Mouse (Mus musculus): ENCODE results near the gene Prkar2b. TPM values are rescaled to one million over a fixed set of nuclear protein-coding genes. Genes with fewer than 3 reads are reported as not detected.

The Prkar2b gene
- total RNA-seq, 2 experiments from 2014 or later, result 5.3 to 6.2 TPM

DNA sequence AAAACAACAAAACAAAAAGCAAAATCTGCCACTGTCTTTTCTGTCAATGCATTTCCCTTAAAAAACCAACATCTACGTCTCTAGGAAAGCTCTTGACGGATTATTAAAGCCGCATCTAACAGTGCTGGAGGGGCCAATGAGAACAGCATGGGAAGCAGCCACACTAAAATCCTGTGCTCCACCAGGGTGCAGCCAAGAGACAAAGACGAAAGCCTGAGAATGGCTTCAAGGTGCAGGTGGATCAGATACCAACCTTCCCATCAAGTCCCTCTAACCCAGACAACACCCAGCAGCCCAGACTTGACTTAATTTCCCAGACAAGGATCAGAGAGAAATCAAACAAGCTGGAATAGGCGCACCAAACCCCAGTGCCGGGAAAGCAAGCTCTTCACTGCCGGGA lies 84.6 kb downstream of the Prkar2b start:
- intact Hi-C loops (cut with DNase I), result loop anchor here (10.0 kb wide), 1 partner anchor 398 kb away; the partner anchor contains the start of gene Ccdc71l
- no peak for DNase-seq (ENCODE audit: low spot score)

DNA sequence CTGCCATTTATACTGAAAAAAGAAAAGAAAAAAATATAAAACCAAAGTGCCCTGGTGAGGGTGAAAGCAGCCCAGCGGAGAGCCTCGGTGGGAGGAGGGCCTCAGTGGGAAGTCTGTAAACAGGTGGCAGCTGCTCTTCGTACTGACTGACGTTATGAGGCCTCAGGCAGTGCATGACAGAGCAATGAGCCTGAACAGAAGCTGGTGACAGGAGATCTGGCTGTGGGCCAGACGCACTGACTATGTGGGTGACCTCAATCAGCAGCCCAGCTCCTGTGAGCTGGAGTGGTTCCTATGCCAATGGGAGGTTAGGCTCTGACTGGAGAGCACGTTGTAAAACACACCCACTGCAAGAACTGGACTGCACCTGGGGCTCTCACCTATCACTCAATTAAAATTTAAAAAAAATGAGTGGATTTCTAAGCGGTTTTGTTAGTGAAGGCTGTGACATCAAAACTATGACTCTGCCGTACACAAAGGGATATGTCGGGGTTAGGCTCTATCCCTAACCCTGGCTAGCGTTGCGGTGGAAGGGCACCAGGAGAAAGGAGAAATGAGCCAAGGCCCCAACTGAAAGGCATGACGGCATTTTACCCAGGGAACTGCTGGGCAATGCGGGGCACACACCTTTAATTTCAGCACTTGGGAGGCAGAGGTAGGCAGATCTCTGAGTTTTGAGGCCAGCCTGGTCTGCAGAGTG lies 87.5 kb downstream of the Prkar2b start:
- intact Hi-C loops (cut with DNase I), result loop anchor here (10.0 kb wide), 1 partner anchor 401 kb away; the partner anchor contains the start of gene Ccdc71l
- peak; percentile 46 for DNase-seq (ENCODE audit: low spot score)

DNA sequence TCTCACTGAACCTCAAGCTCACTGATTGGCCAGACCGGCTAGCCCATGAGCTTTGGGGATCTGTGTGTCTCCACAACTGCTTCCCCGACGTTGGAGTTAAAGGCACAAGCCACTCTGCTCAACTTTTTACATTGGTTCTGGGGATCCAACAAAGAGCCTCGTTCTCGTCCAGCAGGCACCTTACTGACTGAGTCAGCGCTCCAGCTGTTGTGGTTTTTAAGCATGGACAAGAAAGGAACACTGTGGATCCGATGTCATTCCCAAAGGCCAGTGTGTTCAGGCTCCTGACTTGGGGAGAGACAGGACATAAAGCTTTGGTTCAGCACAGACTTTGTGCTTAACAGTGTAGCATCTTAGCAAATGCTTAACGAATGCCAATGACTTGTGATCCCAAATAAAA lies 89.5 kb downstream of the Prkar2b start:
- no peak for DNase-seq (ENCODE audit: low spot score)
- intact Hi-C loops (cut with DNase I), result loop anchor here (10.0 kb wide), 1 partner anchor 403 kb away; the partner anchor contains the start of gene Ccdc71l

DNA sequence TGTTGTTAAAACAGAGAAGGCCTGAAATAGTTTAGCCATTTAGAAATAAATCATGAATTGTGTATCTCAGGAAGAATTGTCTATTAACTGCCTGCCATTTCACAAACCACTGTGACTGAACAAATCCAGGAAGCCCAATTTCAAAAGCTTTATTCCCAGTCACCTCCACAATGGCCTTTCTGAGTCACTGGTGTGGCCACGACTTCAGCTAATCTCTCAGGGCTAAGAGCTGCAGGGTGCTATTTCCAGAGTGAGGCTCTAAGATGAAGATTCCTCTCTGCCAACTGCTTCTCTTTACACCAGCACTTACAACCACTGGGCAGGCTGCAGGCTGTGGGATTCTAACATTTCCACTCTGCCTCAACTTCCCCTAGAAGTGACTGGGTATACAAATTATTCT lies 92.0 kb downstream of the Prkar2b start:
- intact Hi-C loops (cut with DNase I), result no loop called here
- DNase-seq (ENCODE audit: low spot score), result no peak

DNA sequence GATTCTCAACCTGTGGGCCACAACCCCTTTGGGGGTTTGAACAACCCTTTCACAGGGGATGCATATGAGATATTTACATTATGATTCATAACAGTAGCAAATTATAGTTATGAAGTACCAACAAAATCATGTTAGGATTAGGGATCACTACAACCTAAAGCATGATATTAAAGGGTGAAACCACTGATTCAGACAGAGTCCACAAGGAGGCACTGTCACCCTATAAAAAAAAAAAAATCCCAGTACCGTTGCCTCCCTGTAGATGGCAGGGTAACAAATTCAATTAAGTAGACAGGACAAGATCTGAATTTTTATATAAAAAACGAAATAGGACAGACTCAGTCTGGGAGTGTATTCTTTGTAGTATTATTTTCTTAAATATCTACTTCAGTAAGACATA lies 93.6 kb downstream of the Prkar2b start:
- intact Hi-C loops (cut with DNase I), result loop anchor here (1.0 kb wide), 1 partner anchor 279 kb away; no protein-coding TSS in a partner anchor

DNA sequence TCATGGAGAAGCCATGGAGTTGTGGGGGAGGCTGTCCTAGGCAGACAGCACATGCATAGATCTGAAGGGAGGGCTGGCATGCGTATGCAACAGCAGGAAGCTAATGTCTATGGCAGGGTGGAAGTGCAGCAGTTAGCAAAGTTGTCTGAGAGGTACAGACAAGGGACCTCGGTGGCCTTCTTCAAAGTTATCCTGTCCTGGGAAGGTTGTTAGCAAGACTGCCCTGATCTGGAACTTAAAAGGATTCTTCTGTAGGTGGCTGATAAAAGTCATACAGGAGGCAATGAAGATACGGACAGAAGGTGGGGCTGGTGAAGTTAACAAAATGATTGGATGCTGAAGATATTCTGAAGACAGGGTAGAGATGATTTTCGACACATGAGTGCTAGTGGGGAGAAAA lies 94.7 kb downstream of the Prkar2b start:
- no peak for DNase-seq (ENCODE audit: low spot score)

More for the DNA sequence above, 93.6 kb downstream of the Prkar2b start:
- DNase-seq (ENCODE audit: low spot score), result no peak

DNA sequence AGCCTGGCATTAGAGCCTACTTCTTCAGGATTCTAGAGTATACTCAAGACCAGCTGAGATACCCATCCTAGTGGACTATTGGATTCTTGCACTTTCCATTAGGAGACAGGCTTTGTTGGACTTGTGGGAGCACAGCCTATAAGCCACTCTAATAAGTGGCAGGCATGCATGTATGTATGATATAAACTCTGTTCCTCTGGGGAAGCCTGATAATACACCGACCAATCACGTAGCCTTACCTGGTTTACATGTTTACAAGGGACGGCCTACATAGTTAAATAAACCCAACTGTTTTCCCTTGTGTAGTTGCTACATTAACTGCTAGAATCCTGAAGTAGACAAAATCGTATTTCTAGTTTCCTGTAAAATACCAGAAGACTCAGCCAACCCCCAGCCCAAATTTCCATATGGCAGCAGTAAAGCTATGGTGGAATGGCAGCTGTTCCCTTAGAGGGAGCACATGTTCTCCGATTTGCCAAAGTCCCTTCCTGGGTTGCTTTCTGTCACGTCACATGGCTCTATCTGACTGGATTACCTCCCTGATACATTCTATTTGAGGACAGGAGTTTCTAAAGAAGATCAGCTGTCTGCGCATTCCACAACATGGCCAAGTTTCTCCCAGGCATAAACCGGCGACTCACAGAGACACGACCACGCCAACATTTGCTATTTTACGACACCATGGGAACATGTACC lies 95.4 kb downstream of the Prkar2b start:
- intact Hi-C loops (cut with DNase I), result no loop called here
- no peak for DNase-seq (ENCODE audit: low spot score)

More for the DNA sequence above, 94.7 kb downstream of the Prkar2b start:
- intact Hi-C loops (cut with DNase I), result no loop called here

DNA sequence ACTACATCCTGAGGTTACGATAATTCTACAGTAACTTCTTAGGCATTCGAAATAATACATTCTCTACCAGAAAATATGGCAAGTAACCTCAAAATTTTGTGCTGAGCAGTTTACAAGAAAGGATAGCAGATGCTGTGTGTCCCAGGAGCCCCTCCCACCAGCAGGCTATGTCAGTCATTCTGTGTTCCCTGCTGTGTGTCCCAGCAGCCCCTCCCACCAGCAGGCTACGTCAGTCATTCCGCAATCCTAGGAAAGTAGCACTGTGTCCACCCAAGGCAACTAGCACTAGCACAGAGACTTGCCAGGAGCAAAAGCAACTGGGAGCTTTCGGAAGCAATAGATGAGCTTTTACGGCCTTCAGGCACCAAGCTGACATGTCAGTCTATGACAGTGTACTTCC lies 97.0 kb downstream of the Prkar2b start:
- DNase-seq (ENCODE audit: low spot score), result no peak
- intact Hi-C loops (cut with DNase I), result no loop called here

DNA sequence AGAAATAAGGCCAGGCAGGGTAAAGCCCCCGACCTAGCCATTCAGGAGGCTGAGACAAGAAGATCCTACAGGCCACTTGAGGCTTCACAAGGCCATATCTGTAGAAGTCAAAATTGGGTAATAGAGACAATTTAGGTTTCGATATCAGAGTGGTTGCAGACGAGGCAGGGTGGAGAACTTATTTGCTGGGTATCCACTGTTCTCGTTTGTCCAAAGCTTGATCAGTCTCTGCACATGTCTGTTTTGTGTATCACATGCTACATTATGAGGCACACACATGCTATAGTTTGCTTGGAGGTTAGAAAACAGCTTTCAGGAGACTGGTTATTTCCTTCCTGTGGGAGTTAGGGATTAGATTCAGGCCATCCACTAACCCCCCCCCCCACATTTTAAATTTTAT lies 105.3 kb downstream of the Prkar2b start:
- no peak for DNase-seq (ENCODE audit: low spot score)
- intact Hi-C loops (cut with DNase I), result no loop called here

DNA sequence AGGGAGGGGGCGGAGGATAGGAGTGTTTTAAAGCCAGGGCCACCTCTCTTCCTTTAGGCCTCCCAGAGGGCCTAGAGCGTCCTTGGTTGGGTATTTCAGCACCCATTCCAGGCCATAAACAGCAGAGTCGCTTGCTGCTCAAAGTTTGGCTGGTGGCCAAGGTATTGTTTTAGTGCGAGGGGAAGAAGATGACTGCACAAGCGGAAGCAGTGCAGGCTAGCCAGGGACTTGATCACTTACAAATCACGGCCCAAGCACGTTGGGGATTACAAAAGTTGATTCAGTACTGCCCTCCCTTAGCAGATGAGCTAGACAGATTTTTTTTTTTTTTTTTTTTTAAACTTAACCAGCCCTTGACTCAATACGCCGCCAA lies 110.5 kb downstream of the Prkar2b start:
- no peak for DNase-seq (ENCODE audit: low spot score)
- intact Hi-C loops (cut with DNase I), result no loop called here

DNA sequence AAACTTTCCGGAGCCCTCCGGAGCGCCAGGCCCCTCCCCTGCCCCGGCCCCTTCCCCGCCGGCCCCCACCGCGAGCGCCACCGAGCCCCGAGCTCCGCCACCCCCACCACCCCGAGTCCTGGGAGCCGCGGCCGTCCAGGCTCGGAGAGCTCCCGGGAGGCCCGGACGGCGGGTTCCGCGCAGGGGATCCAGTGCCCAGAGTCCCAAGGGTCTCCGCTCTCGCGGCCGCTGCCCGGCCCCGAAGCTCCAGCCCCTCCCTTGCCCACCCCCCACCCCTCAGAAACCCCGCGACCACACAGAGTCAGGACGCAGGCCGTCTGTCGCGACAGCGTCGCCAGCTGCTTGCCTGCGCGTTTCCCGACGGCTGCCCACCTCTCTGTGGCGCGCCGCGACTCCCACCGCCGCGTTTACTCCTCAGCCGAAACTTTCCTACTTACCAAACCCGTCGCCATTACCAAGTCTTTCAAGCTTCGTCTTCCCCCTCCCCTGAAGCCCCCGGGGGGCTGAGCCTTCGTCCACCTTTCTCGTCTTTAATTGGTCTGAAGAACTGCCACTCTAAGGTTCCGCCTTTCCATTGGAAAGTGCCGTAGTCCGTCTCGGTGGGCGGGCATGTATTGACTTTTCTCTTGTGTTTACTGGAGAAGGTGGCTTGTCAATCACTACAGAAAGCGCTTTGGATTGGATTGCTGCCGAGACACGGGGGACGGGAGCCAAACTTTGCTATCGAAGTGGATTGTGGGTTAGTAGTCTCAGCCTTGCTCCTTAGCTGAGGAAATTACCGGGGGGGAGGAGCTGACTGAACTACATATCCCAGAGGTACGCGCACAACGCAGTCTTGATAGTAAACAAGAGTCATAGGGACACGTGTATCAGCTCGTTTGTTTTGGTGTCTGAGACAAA lies 111.1 kb downstream of the Prkar2b start, which contains the start of gene Hbp1:
Gene Hbp1, minus strand, starts transcription at position 777 of the 900 bp plus-strand sequence.
- intact Hi-C loops (cut with DNase I), result no loop called here
- DNase-seq (ENCODE audit: low spot score), result peak; percentile 99

DNA sequence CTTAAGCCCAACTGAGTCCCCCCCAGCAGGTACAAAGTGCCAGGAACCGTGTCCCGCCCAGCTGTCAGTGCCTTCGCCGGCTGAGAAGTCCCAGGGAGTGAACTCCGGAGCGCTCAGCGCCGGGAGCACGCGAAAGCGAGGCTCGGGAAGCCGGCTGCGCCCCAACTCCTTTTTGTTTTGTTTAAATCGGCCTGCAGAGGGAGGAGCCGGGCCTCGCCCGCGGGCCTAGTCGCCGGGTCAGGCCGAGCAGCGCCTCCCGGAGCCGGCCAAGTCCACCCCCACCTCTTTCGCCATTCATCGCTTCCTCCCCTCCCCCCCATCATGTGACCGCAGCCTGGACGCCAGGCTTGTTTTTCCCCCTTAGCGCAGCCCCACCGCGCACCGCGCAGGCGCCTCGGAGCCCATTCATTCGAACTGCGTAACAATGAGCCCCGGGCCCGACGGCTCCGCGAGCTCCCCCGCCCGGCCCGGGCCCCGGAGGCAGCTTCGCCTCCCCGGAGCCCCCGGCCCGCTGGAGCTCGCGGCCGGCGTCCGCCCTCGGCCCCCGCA lies 111.8 kb downstream of the Prkar2b start:
- intact Hi-C loops (cut with DNase I), result no loop called here
- DNase-seq (ENCODE audit: low spot score), result peak; percentile 83

DNA sequence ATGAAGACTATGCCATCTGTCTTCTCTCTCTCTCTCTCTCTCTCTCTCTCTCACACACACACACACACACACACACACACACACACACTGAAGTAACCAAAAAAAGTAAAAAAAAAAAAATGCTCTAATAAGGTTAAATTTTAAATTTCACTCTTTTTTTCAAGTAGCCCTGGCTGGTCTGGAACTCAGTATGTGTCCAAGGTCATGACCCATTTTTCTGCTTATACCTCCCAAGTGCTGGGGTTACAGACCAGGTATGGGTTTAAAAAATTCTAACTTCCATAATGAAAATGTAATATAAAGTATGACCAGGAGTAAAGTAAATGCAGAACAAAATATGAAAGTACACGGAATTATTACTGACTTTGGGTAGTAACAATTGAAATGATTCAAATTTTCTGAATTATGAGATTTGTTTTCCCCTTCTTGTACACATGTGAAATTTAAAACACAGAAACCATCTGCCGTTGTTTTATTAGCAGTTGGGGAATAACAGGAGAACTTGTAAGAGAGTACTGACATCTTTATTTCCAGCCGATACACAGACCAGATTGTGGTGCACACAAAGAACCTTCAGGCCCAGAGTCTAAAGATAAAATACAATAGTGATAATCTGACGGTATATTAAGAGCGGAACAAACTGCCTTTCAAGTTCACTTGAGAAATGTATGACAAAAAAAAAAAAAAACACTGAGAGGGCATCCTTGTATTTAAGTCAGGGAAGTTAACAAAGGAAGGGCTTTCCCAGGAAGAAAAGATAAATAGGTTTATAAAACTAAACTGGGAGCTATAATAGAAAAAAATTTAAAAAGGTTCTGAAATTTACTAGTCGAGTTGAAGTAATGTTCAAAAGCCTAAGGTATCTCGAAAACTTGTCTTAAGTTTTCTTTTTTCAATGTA lies 112.7 kb downstream of the Prkar2b start:
- intact Hi-C loops (cut with DNase I), result no loop called here
- no peak for DNase-seq (ENCODE audit: low spot score)

DNA sequence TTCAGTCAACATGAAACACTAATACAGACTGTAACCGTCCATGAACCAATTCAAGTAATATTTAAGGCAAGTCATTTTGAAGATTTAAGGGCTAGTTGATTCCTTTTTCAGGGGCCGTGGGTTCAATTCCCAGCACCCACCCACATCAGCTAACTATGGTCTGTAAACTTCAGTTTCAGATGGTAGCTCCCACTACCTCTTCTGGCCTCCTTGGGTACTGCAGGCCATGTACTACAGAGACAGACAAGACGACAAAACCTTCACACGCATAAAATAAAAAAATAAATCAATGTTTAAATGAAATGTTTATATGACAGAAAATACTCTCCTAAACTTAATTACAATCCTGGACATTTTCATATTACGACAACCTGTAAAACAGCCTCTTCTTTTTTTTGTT lies 113.6 kb downstream of the Prkar2b start:
- DNase-seq (ENCODE audit: low spot score), result no peak
- intact Hi-C loops (cut with DNase I), result no loop called here

DNA sequence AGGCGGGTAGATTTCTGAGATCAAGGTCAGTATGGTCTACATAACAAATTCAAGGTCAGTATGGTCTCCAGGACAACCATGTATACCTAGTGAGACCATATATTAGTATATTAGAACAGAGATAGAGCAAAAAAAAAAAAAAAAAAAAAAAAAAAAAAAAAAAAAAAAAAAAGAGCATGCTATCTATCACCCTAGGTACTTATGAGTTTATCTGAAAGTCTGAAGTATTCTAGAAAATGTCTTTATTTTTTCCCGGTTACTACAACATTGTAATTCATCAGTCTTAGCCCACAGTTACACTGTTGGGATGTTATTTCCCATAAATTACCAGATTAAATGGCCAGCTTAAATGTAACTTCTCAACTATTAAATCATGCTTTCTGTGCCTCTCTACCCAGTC lies 116.7 kb downstream of the Prkar2b start:
- no peak for DNase-seq (ENCODE audit: low spot score)
- intact Hi-C loops (cut with DNase I), result no loop called here

DNA sequence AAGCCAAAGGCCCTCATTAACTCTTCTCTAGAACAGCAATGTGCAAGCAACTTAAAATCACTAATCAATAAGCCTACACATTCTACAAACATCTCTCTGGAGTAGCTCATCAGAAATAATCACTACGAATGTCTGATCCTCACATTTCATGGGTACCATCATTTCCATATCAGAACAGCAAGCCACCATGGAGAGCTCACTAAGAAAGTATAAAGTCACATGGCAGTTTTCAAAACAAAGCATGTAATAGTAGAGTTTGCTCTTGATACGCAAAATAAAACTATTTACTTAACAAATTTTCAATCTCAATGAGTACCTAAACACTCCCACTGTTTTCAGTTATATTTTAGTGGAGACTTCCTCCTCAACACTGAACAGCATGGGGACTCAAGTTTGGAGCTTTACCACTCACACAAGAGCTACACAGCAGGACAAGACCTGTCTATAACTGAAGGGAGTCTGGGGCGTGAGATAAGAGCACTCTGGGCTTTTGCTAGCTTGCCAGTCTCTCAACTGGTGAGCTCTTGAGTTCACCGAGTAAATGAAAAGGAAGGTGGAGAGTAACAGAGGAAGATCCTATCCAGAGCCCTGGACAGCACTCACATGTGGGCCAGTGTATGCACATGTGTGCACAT lies 118.0 kb downstream of the Prkar2b start:
- intact Hi-C loops (cut with DNase I), result no loop called here
- no peak for DNase-seq (ENCODE audit: low spot score)

DNA sequence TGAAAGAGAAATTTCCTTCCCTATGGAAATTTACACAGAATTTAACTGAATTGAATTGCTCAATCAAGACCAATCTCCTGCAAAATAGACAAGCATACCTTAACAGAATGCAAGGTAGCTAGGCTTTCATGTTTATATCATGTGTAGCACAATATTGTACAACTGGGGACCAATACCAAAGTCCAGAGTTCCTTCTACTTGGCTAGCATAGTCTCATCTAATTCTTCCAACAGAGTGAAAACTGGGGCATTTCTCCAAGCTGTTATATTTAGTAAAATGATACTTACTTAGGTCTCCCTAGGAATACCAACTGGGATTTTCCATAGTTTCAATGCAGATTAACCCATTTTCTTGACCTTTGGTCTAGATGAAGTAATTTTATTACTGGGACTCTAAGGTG lies 122.1 kb downstream of the Prkar2b start:
- intact Hi-C loops (cut with DNase I), result no loop called here
- no peak for DNase-seq (ENCODE audit: low spot score)

DNA sequence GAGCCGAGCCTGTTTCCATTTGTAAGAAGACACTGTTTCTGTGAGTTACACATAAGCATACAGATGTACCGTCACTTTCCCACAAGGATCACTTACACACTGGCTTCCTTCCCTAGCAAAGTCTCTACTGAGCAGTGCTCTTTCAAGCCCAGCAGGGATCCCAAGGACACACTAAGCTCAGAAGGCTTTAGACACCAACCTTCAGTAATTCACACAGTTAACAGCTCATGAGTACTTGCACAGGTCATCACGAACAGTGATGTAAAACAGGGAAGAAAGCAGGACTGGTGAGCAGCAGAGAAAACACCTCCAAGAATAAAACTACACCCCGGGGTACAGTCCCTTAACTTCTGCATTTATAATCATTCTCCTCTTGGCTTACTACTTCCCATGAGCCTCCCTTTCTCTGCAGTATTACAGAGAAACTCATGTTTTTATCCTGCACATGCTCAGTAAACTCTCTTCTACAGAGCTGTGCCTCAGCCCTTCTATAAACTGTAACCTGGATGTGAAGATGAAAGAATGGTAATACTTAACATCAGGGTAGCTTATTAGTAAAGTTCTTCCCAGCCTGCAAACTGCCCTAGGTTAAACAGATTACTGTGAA lies 122.6 kb downstream of the Prkar2b start:
- no peak for DNase-seq (ENCODE audit: low spot score)
- intact Hi-C loops (cut with DNase I), result no loop called here
